18 mouse cellular contexts compared by ENCODE assay signal in the genomic region with DNA sequence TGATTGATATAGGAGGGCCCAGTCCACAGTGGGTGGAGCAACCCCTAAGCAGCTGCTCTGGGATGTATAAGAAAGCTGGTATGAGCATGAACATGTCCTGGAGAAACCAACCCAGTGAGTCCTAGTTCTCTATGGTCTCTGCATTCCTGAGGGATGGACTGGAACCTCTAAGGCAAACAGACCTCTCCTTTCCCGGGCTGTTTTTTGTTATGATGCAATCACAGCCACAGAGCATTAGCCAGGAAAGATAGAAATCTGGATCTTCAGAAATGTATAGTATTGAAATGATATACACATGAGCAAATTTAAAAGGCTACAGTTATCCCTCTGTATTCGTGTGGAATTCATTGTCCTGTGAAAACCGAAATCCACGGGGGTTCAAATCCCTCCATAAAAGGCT.
"Had no signal": no experiment of that assay in that cellular context is flagged by ENCODE, and none has a peak within 500 bp of the region (broad histone marks: within the 10 kb centered on the region; RNA-seq: fewer than 3 reads in every experiment).

No protein-coding gene starts in this region.

- DNase-seq: lung, adult 18-20 months; lung, postnatal 10 days; lung, postnatal 4 days; retina, postnatal 1 day; right cerebral cortex, adult 18-20 months; right cerebral cortex, postnatal 25 days; right cerebral cortex, postnatal 4 days; spleen, adult 18-20 months; thymus, adult 2 months; thymus, postnatal 25 days; thymus, postnatal 4 days had no signal

- H3K9ac ChIP-seq: liver, embryonic 14.5 days; lung, embryonic 15.5 days; midbrain, embryonic 13.5 days; midbrain, embryonic 15.5 days; neural tube, embryonic 13.5 days; neural tube, embryonic 15.5 days had no signal

- H3K9me3 ChIP-seq: lung, embryonic 15.5 days; midbrain, embryonic 13.5 days; midbrain, embryonic 15.5 days; neural tube, embryonic 13.5 days; neural tube, embryonic 15.5 days had no signal

- H3K36me3 ChIP-seq: lung, embryonic 15.5 days; midbrain, embryonic 13.5 days; midbrain, embryonic 15.5 days; neural tube, embryonic 13.5 days; neural tube, embryonic 15.5 days had no signal

- H3K27ac ChIP-seq: liver, embryonic 14.5 days; lung, embryonic 15.5 days; midbrain, embryonic 10.5 days; midbrain, embryonic 13.5 days; midbrain, embryonic 15.5 days; neural tube, embryonic 13.5 days; neural tube, embryonic 15.5 days had no signal

- H3K4me2 ChIP-seq: lung, embryonic 15.5 days; midbrain, embryonic 13.5 days; midbrain, embryonic 15.5 days; neural tube, embryonic 13.5 days; neural tube, embryonic 15.5 days had no signal

- H3K27me3 ChIP-seq: lung, embryonic 15.5 days; midbrain, embryonic 13.5 days; midbrain, embryonic 15.5 days; neural tube, embryonic 13.5 days; neural tube, embryonic 15.5 days had no signal

- H3K4me1 ChIP-seq: lung, embryonic 15.5 days had no signal

- ATAC-seq: midbrain, embryonic 13.5 days; midbrain, embryonic 15.5 days had no signal

- H3K4me3 ChIP-seq: lung, embryonic 15.5 days; midbrain, embryonic 10.5 days; midbrain, embryonic 13.5 days; midbrain, embryonic 15.5 days; neural tube, embryonic 13.5 days; neural tube, embryonic 15.5 days had no signal
